Mouse (Mus musculus) cerebellum, adult 2 months (tissue): ENCODE data around the gene C330007P06Rik. TPM values are rescaled to one million over a fixed set of nuclear protein-coding genes. Genes with fewer than 3 reads are reported as not detected.

Experiments
- DNase-seq, 2 experiments: peaks; one replicate each; pipeline ENCODE4 v3.0.0; 2021
- H3K27ac ChIP-seq: fragments of 200-500 bp; 2 replicates; pipeline ENCODE4 v1.5.1; 2012; ENCODE audit warnings: low read length, control low read depth, inconsistent platforms; ENCODE audit not compliant: insufficient read depth
- H3K27me3 ChIP-seq: fragments of 200-500 bp; 2 replicates; pipeline ENCODE4 v1.6.1; 2012; ENCODE audit warnings: inconsistent platforms, mild to moderate bottlenecking, low read length, moderate library complexity; ENCODE audit not compliant: control insufficient read depth, insufficient read depth
- H3K4me1 ChIP-seq: fragments of 200-500 bp; 2 replicates; pipeline ENCODE4 v1.6.1; 2011; ENCODE audit warnings: low read length; ENCODE audit not compliant: control insufficient read depth, insufficient read depth
- H3K4me3 ChIP-seq: fragments of 200-500 bp; replicated peaks from 2 replicates; pipeline ENCODE3; 2011; ENCODE audit warnings: mild to moderate bottlenecking, low read depth, low read length, control low read depth; ENCODE audit not compliant: insufficient read depth
- CTCF ChIP-seq: fragments of 200-500 bp; IDR thresholded peaks from 2 replicates; pipeline ENCODE4 v1.5.1; 2011; ENCODE audit warnings: low read depth, mild to moderate bottlenecking, control low read depth, low read length, moderate library complexity, borderline replicate concordance; ENCODE audit not compliant: insufficient read depth
- POLR2A ChIP-seq: fragments of 200-500 bp; IDR thresholded peaks from 2 replicates; pipeline ENCODE4 v1.6.1; 2011; ENCODE audit warnings: low read length, control low read depth, borderline replicate concordance; ENCODE audit not compliant: insufficient read depth
- WGBS: fragments of 180-500 bp; shearing (Covaris S2); methylation state at CpG from one replicate; pipeline ENCODE4 v1.1.7; 2018; 5-methylcytosine and 5-hydroxymethylcytosine counted together
- polyA plus RNA-seq: library from polyadenylated mRNA; depleted of rRNA; stranded (reverse); fragments of >200 nt; gene quantifications from 2 replicates; pipeline ENCODE4 v1.2.3, GENCODE M21; 2012

Gene C330007P06Rik
- polyA plus RNA-seq, 1 experiment, result 28.8 TPM

- TF ChIP-seq POLR2A, result no peak
- Histone ChIP-seq H3K4me1 (no peaks in the 10 kb centered on the region), H3K27me3 (no peaks in the 10 kb centered on the region), H3K4me3 (no peak overlapping the region), H3K27ac (no peak overlapping the region)
- no peak for DNase-seq
- 64% methylated on average over 4 of the region's 4 CpGs for WGBS
Observed at GRCm38 (mm10) chrX:36815439-36815838, 58.5 kb downstream of the C330007P06Rik start.

- TF ChIP-seq CTCF, result no peak
- TF ChIP-seq POLR2A, result no peak
Observed at GRCm38 (mm10) chrX:36815022-36815421, 58.9 kb downstream of the C330007P06Rik start.

GRCm38 (mm10) chrX:36814161-36814836 lies 59.6 kb downstream of the C330007P06Rik start:
- 23% methylated on average over 8 of the region's 8 CpGs for WGBS
- Histone ChIP-seq H3K27me3 (no peaks in the 10 kb centered on the region), H3K27ac (no peak overlapping the region), H3K4me3 (no peak overlapping the region), H3K4me1 (no peaks in the 10 kb centered on the region)
- TF ChIP-seq CTCF (no peak), POLR2A (no peak)
- no peak for DNase-seq

More at GRCm38 (mm10) chrX:36815022-36815421, 58.9 kb downstream of the C330007P06Rik start:
- 80% methylated on average over 4 of the region's 4 CpGs for WGBS
- no peaks in the 10 kb centered on the region for H3K27me3 ChIP-seq
- H3K27ac ChIP-seq, result no peak overlapping the region
- no peaks in the 10 kb centered on the region for H3K4me1 ChIP-seq
- no peak overlapping the region for H3K4me3 ChIP-seq
- no peak for DNase-seq

- no peak for DNase-seq
- TF ChIP-seq CTCF (peak; percentile 38; the same call in 1 of the 2 replicates), POLR2A (no peak)
- 17% methylated on average over 5 of the region's 5 CpGs for WGBS
Observed at GRCm38 (mm10) chrX:36811377-36811776, 62.5 kb downstream of the C330007P06Rik start.

GRCm38 (mm10) chrX:36808318-36808683 lies 65.6 kb downstream of the C330007P06Rik start:
- Histone ChIP-seq H3K27ac (no peak overlapping the region), H3K4me1 (no peaks in the 10 kb centered on the region), H3K27me3 (no peaks in the 10 kb centered on the region), H3K4me3 (peak overlapping the region; percentile 45)
- WGBS, result 45% methylated on average over 6 of the region's 6 CpGs
- TF ChIP-seq CTCF (no peak), POLR2A (no peak)
- no peak for DNase-seq

More at GRCm38 (mm10) chrX:36811377-36811776, 62.5 kb downstream of the C330007P06Rik start:
- Histone ChIP-seq H3K27me3 (no peaks in the 10 kb centered on the region), H3K4me1 (no peaks in the 10 kb centered on the region), H3K4me3 (no peak overlapping the region), H3K27ac (no peak overlapping the region)

- Histone ChIP-seq H3K27me3 (no peaks in the 10 kb centered on the region), H3K27ac (peak overlapping the region; percentile 5; the same call in 1 of the 2 replicates), H3K4me1 (no peaks in the 10 kb centered on the region), H3K4me3 (peak overlapping the region; percentile 47)
- DNase-seq, result peak; percentile 90 to 92
- 9% methylated on average over 44 of the region's 45 CpGs for WGBS
- peak; percentile 39; the same call in 1 of the 2 replicates for TF ChIP-seq POLR2A
- peak; percentile 45; the same call in 1 of the 2 replicates for TF ChIP-seq CTCF
Observed at GRCm38 (mm10) chrX:36807360-36808317, 66.3 kb downstream of the C330007P06Rik start.

- no peak overlapping the region for H3K4me3 ChIP-seq
- no peak for DNase-seq
- TF ChIP-seq CTCF (no peak), POLR2A (no peak)
- H3K27ac ChIP-seq, result no peak overlapping the region
- H3K4me1 ChIP-seq, result no peaks in the 10 kb centered on the region
- WGBS, result 70% methylated on average over 5 of the region's 5 CpGs
- H3K27me3 ChIP-seq, result no peaks in the 10 kb centered on the region
Observed at GRCm38 (mm10) chrX:36805466-36806235, 68.3 kb downstream of the C330007P06Rik start.
